Mouse (Mus musculus) brain, embryonic 14.5 days (tissue): ENCODE results near the gene Elmsan1. TPM values are rescaled to one million over a fixed set of nuclear protein-coding genes. Genes with fewer than 3 reads are reported as not detected.

ENCODE experiments used
- DNase-seq: peaks from one replicate; pipeline ENCODE4 v3.0.0-alpha.2; 2011; ENCODE audit warnings: low read depth
- CTCF ChIP-seq: fragments of 200-500 bp; IDR thresholded peaks from 2 replicates; pipeline ENCODE4 v1.5.1; 2012; ENCODE audit warnings: inconsistent platforms, mild to moderate bottlenecking, moderate library complexity, borderline replicate concordance; ENCODE audit not compliant: insufficient read depth, insufficient read length; ENCODE audit errors: extremely low read depth
- POLR2A ChIP-seq: fragments of 200-500 bp; IDR thresholded peaks from 2 replicates; pipeline ENCODE4 v1.6.1; 2012; ENCODE audit warnings: mild to moderate bottlenecking, inconsistent platforms, borderline replicate concordance; ENCODE audit not compliant: poor library complexity, insufficient read depth, insufficient read length, severe bottlenecking; ENCODE audit errors: extremely low read depth
- polyA plus RNA-seq: library from polyadenylated mRNA; depleted of rRNA; stranded (reverse); fragments of >200 nt; gene quantifications from 2 replicates; pipeline ENCODE4 v1.2.3, GENCODE M21; 2012

Elmsan1 gene
- polyA plus RNA-seq, 1 experiment = 7.9 TPM

DNA sequence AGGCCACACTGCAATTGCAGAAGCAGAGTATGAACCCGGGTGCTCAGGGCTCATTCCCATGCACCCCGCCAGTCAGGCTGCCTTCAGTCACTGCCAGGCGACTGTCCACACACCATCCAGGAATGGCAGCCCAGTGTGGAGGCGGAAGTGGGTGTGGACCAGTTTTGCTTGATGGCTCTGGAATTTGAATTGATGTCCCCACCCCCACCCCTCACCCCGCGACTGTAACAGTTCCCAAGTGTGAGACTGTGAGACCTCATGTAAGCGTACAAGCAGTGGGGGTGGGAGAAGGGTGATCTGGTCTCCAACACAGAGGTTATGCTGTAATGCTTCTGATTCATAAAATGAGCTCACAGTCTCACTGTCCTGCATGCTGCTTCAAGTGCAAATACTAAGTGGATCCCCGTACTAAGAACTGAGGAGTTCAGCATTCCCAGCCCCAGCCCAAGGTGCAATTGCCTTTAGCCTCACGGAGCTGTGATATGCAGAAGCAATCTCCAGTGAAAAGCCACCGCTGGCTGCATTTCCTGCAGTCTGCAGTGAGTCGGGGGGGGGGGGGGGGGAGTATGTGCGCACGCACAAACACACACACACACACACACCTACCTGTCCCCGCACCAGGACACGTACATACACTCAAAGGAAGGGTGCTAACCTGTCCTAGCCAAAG, 28.4 kb downstream of the Elmsan1 start:
- peak; percentile 41 for DNase-seq
- no peak for TF ChIP-seq POLR2A
- no peak for TF ChIP-seq CTCF

- TF ChIP-seq POLR2A (no peak), CTCF (no peak)
- DNase-seq = peak; percentile 40
These were observed 29.7 kb downstream of the Elmsan1 start for GRCm38 (mm10) chr12:84188881-84189444.

GRCm38 (mm10) chr12:84187752-84188601, 30.7 kb downstream of the Elmsan1 start:
- peak; percentile 62 for DNase-seq
- TF ChIP-seq POLR2A = no peak
- TF ChIP-seq CTCF = no peak

DNA sequence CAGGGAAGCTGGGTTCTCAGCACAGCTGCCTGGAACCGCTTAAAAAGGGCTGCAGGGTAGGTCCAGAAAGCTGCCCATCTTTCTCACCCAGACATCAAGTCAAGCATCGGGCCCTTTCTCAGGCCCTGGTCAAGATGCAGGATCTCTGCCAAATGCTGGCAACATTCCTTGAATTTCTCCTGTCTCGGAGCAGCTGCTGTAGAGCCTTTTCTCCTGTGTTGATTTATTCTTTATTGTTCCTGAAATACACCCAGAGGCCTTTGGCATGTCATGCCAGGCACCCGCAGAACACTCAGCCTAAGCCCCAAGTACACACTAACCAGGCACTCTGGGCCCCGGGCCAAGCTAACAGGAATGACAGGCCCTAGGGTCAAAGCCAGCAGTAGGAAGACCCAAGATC, 31.7 kb downstream of the Elmsan1 start:
- DNase-seq = peak; percentile 88
- TF ChIP-seq POLR2A = no peak
- TF ChIP-seq CTCF = no peak

DNA sequence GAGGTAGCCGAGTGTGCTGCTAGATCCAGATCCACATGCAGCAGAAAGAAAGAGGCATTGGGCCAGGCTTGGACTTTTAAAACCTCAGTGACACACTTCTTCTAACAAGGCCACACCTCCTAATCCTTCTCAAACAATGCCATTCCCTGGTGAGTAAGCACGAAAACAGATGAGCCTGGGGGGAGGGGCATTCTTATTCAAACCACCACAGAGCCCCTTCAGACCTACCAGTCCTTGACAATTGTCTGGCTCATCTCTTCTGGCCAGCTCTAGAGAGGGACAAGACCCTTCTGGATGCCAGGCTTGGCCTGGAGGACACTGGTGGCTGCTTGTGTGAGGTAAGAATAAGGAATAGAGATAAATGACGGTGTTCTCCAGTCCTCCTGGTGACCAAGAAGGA, 32.1 kb downstream of the Elmsan1 start:
- no peak for TF ChIP-seq POLR2A
- no peak for TF ChIP-seq CTCF
- peak; percentile 61 for DNase-seq

DNA sequence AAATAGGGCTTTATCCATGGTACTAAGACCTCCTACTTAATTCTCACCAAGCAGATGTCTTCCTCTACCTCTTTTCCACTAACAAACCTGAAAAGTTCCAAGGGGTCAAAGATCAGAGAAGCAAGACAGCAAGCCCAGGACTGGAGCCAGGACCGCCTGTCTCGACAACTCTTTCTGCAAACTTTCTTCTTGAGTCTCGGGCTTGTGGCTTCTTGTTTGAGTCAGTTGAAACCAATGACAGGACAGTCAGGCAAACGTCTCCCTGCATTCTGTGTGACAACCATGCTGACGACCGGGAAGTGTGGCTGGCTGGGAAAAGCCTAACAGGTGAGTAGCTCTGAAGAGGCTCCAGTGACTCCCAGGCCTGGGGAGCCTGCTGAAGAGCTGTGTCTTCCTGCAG, 33.1 kb downstream of the Elmsan1 start:
- TF ChIP-seq POLR2A (no peak), CTCF (no peak)
- no peak for DNase-seq

DNA sequence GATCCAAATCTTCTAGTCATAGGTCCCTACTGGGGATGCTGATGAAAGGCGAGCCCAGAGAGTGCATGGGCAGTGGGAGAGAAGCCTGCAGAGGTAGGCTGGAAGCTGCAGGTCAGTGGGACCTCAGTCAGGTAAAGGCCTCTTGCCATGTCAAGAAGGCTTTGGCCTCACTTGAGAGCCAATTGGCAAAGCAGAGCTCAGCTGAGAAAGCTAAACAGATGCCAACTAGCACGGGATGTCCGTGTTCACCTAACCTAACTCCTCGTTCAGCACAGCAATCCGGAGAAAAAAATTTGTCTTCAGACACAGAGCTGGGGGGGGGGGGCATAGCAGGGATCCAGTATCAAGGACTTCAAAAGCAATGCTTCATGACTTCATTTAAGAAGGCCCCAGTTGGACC, 33.7 kb downstream of the Elmsan1 start:
- TF ChIP-seq CTCF (no peak), POLR2A (no peak)
- DNase-seq = no peak

- DNase-seq = peak; percentile 50
- no peak for TF ChIP-seq CTCF
- no peak for TF ChIP-seq POLR2A
These were observed 36.7 kb downstream of the Elmsan1 start for GRCm38 (mm10) chr12:84181999-84182398.

- DNase-seq = peak; percentile 93
- TF ChIP-seq CTCF (no peak), POLR2A (no peak)
These were observed 37.8 kb downstream of the Elmsan1 start for GRCm38 (mm10) chr12:84180701-84181435.

GRCm38 (mm10) chr12:84180090-84180489, 38.6 kb downstream of the Elmsan1 start:
- DNase-seq = peak; percentile 61
- TF ChIP-seq POLR2A (no peak), CTCF (no peak)

GRCm38 (mm10) chr12:84178652-84179445, 39.8 kb downstream of the Elmsan1 start:
- no peak for TF ChIP-seq POLR2A
- TF ChIP-seq CTCF = no peak
- no peak for DNase-seq
